Mouse (Mus musculus) megakaryocyte progenitor cell, adult 5-6 weeks (primary cell): ENCODE results near the gene Nr2c2ap. TPM values are rescaled to one million over a fixed set of nuclear protein-coding genes. Genes with fewer than 3 reads are reported as not detected.
A peak's percentile ranks its signal among the peaks of the same experiment; 100 is the strongest.

Experiments used
- ATAC-seq: replicated peaks from 2 replicates; pipeline ENCODE4 v1.8.0; 2016; ENCODE audit warnings: mild to moderate bottlenecking, moderate TSS enrichment, inconsistent platforms; ENCODE audit not compliant: poor library complexity
- total RNA-seq, 2 experiments: library from RNA; stranded (forward) in 1 of 2; stranded (reverse) in 1 of 2; fragments of 157-497, 149-512 nt in 1 of 2; fragments of 200-1000 nt in 1 of 2; gene quantifications; 2 replicates each; pipeline versions ENCODE4 v1.2.3 to v1.2.4; 2015 to 2017

The Nr2c2ap gene
- total RNA-seq (2015) (38.4 and 45.6 TPM in 2 replicates), total RNA-seq (2017) (11.6 and 13.2 TPM in 2 replicates)

- peak; percentile 91 for ATAC-seq
Observed at GRCm38 (mm10) chr8:70131166-70131883, at the start of gene Nr2c2ap. TSS of gene Nr2c2ap (plus strand) at chr8:70131333.

- ATAC-seq = no peak
Observed at GRCm38 (mm10) chr8:70081976-70082375, 49.2 kb upstream of the Nr2c2ap start.

- ATAC-seq = peak; percentile 33; the same call in 1 of the 2 replicates
Observed at GRCm38 (mm10) chr8:70083285-70083684, 47.8 kb upstream of the Nr2c2ap start, which contains the start of gene Hapln4. TSS of gene Hapln4 (plus strand) at chr8:70083457.

- ATAC-seq = no peak
Observed at GRCm38 (mm10) chr8:70084191-70085065, 46.7 kb upstream of the Nr2c2ap start.

GRCm38 (mm10) chr8:70086151-70086550, 45.0 kb upstream of the Nr2c2ap start:
- no peak for ATAC-seq

GRCm38 (mm10) chr8:70087237-70087636, 43.9 kb upstream of the Nr2c2ap start:
- ATAC-seq = peak; percentile 44

- ATAC-seq = peak; percentile 57
Observed at GRCm38 (mm10) chr8:70087836-70088650, 43.1 kb upstream of the Nr2c2ap start.

GRCm38 (mm10) chr8:70089296-70089960, 41.7 kb upstream of the Nr2c2ap start:
- no peak for ATAC-seq

- no peak for ATAC-seq
Observed at GRCm38 (mm10) chr8:70092786-70093185, 38.3 kb upstream of the Nr2c2ap start.

- ATAC-seq = no peak
Observed at GRCm38 (mm10) chr8:70099276-70099675, 31.9 kb upstream of the Nr2c2ap start.

GRCm38 (mm10) chr8:70100241-70100640, 30.9 kb upstream of the Nr2c2ap start:
- no peak for ATAC-seq

- ATAC-seq = peak; percentile 97
Observed at GRCm38 (mm10) chr8:70104506-70104905, 26.6 kb upstream of the Nr2c2ap start.

GRCm38 (mm10) chr8:70104922-70105321, 26.2 kb upstream of the Nr2c2ap start:
- no peak for ATAC-seq

- ATAC-seq = no peak
Observed at GRCm38 (mm10) chr8:70110451-70110850, 20.7 kb upstream of the Nr2c2ap start.

GRCm38 (mm10) chr8:70111192-70111795, 19.8 kb upstream of the Nr2c2ap start:
- no peak for ATAC-seq

GRCm38 (mm10) chr8:70112401-70113016, 18.6 kb upstream of the Nr2c2ap start:
- no peak for ATAC-seq

- peak; percentile 53 for ATAC-seq
Observed at GRCm38 (mm10) chr8:70114488-70114887, 16.6 kb upstream of the Nr2c2ap start.

GRCm38 (mm10) chr8:70114892-70115291, 16.2 kb upstream of the Nr2c2ap start:
- no peak for ATAC-seq

GRCm38 (mm10) chr8:70117611-70118010, 13.5 kb upstream of the Nr2c2ap start:
- peak; percentile 87 for ATAC-seq
